Mouse (Mus musculus) liver, embryonic 16.5 days (tissue): Measurements from ENCODE around the gene Stpg3. TPM values are rescaled to one million over a fixed set of nuclear protein-coding genes. Genes with fewer than 3 reads are reported as not detected.
A peak's percentile ranks its signal among the peaks of the same experiment; 100 is the strongest.

ENCODE experiments used
- ATAC-seq: fragments of 200-750 bp; cut with Nextera tagmentation; 2 replicates; pipeline ENCODE4 v1.8.0; 2017; ENCODE audit warnings: low read depth, mild to moderate bottlenecking, moderate number of reproducible peaks, moderate library complexity
- H3K27ac ChIP-seq: fragments of 300-500 bp; sonication (generic); 2 replicates; pipeline ENCODE4 v1.5.1; 2014; ENCODE audit warnings: mild to moderate bottlenecking, low read length
- H3K27me3 ChIP-seq: fragments of 300-500 bp; sonication (generic); 2 replicates; pipeline ENCODE4 v1.6.1; 2014; ENCODE audit warnings: low read depth, low read length, mixed read lengths; ENCODE audit not compliant: control insufficient read depth, insufficient read depth
- H3K36me3 ChIP-seq: fragments of 300-500 bp; sonication (generic); 2 replicates; pipeline ENCODE4 v1.6.1; 2014; ENCODE audit warnings: mild to moderate bottlenecking; ENCODE audit not compliant: control insufficient read depth, insufficient read depth
- H3K4me1 ChIP-seq: fragments of 300-500 bp; sonication (generic); 2 replicates; pipeline ENCODE4 v1.6.1; 2014; ENCODE audit warnings: low read depth, low read length, mixed read lengths; ENCODE audit not compliant: control insufficient read depth
- H3K4me2 ChIP-seq: fragments of 300-500 bp; sonication (generic); 2 replicates; pipeline ENCODE4 v1.6.1; 2014; ENCODE audit warnings: low read depth, low read length, mixed read lengths
- H3K4me3 ChIP-seq: fragments of 300-500 bp; sonication (generic); 2 replicates; pipeline ENCODE4 v1.5.1; 2014; ENCODE audit warnings: low read depth, mild to moderate bottlenecking, low read length
- H3K9ac ChIP-seq: fragments of 300-500 bp; sonication (generic); 2 replicates; pipeline ENCODE4 v1.6.1; 2014; ENCODE audit warnings: low read depth, low read length
- H3K9me3 ChIP-seq: fragments of 300-500 bp; sonication (generic); replicated peaks from 2 replicates; pipeline ENCODE4 v1.6.1; 2016; ENCODE audit warnings: low read length; ENCODE audit not compliant: control insufficient read depth
- WGBS: fragments of 180-500 bp; shearing (Covaris S2); extraction: QIAGEN DNeasy Blood & Tissue Kit; methylation state at CpG from one replicate; pipeline ENCODE4 v1.1.7; 2014; ENCODE audit not compliant: insufficient replicate concordance; 5-methylcytosine and 5-hydroxymethylcytosine counted together
- polyA plus RNA-seq: library from polyadenylated mRNA; unstranded; fragments of >200 nt; fragmentation: Nextera tagmentation; extraction: Ambion mirVana; gene quantifications from 2 replicates; pipeline ENCODE4 v1.2.1, GENCODE M21; 2015

Gene Stpg3
- polyA plus RNA-seq, 1 experiment from 2014 or later, result not detected

DNA sequence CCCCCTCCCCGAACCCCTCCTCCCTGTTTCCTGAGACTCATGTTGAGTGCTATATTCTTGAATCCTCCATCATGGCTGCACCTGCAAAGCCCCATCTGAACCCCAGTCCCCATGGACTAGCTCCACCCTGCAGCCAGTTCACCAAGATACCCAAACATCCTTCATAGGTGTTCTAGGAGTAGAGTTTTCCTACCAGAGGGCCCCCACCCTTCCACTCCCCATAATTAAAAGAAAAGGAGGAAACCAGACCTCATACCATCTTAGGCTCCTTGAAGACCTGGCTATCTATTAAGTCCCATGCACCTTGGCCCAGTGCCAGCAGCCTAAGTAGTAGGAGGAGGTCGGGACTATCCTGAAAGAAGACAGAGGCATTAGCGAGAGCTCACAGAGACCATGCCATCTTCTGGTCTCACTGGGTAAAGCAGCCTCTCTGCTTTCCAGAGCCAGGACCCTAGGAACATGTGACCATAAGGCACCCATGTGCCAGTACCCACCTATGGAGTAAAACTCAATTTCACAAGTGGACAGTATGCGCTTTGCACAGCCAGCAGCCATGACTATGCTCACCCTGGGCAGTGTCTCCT, 10.7 kb downstream of the Stpg3 start:
- WGBS, result 62% methylated on average over 4 of the region's 4 CpGs
- H3K27ac ChIP-seq, result no peak overlapping the region
- H3K9me3 ChIP-seq, result no peaks in the 10 kb centered on the region
- H3K9ac ChIP-seq, result no peak overlapping the region
- H3K4me2 ChIP-seq, result no peak overlapping the region
- peaks cover 47% of the 10 kb centered on the region for H3K36me3 ChIP-seq
- H3K4me1 ChIP-seq, result no peaks in the 10 kb centered on the region
- ATAC-seq, result peak; percentile 48; the same call in 1 of the 2 replicates
- no peaks in the 10 kb centered on the region for H3K27me3 ChIP-seq
- H3K4me3 ChIP-seq, result no peak overlapping the region

DNA sequence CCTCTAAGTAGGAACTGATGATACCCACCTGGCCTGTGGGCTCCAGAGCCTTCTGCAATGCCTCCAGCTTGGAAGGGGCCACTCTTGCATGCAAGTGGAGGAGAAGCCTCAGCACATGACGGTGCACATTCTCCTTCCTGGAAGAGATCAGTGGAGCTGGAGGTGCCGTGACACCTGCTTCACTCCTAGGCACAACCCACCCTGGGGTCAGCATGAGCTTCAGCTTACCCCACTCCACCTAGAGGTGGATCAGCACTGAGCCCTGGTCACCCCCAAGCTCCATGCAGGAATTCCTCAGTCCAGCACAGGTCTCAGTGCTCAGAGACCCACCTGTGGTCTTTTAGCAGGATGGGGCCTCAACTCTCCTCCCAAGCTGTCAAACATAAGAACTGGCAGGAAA, 13.8 kb downstream of the Stpg3 start:
- peaks cover 40% of the 10 kb centered on the region for H3K36me3 ChIP-seq
- WGBS, result 73% methylated on average over 2 of the region's 2 CpGs
- H3K4me2 ChIP-seq, result no peak overlapping the region
- H3K4me3 ChIP-seq, result no peak overlapping the region
- no peaks in the 10 kb centered on the region for H3K27me3 ChIP-seq
- H3K27ac ChIP-seq, result no peak overlapping the region
- peaks cover 15% of the 10 kb centered on the region for H3K4me1 ChIP-seq
- no peak for ATAC-seq
- no peak overlapping the region for H3K9ac ChIP-seq
- no peaks in the 10 kb centered on the region for H3K9me3 ChIP-seq

DNA sequence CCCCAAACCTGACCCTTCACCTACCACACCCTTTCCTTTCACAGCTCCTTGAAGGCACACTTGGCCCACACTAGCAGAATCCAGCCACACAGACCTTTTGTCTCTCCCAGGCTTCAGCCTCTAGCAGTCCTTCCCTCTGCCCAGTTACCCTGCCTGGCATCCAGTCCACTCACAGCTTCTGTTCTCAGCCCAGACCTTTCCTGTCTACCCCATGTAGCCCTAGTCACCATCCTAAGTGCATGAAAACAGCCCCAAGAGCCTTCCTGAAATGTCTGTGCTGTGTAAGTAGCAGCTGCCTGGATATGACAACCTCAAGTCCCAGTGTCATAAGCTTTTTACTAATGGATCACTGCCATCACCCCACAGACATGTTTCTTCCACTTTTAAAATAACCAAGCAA, 16.5 kb downstream of the Stpg3 start:
- H3K27ac ChIP-seq, result no peak overlapping the region
- H3K4me1 ChIP-seq, result peaks cover 39% of the 10 kb centered on the region
- no peak overlapping the region for H3K4me2 ChIP-seq
- H3K9me3 ChIP-seq, result no peaks in the 10 kb centered on the region
- peaks cover 20% of the 10 kb centered on the region for H3K36me3 ChIP-seq
- H3K4me3 ChIP-seq, result no peak overlapping the region
- no peaks in the 10 kb centered on the region for H3K27me3 ChIP-seq
- H3K9ac ChIP-seq, result no peak overlapping the region
- no peak for ATAC-seq

DNA sequence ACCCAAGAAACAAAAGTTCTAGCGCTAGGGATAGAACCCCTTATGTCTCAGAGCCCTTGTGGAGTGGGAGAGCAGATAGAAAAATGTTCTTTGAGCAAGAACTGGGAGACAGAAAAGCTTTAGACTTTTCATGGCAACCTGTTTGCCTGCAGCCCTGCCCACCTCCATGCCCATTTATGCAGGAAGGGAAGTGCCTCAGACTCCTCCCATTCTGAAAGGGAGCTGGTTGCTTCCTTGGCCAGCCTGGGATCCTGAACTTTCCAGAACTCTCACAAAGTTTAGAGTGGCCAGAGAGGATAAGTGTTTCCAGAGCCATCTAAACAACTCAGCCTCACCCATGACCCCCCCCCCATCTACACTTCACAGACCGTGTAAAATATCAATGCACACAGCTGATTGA, 17.2 kb downstream of the Stpg3 start:
- Histone ChIP-seq H3K9me3 (no peaks in the 10 kb centered on the region), H3K4me2 (peak overlapping the region; percentile 71; the same call in 1 of the 2 replicates), H3K4me1 (peaks cover 40% of the 10 kb centered on the region), H3K9ac (no peak overlapping the region; the same call in 1 of the 2 replicates), H3K27ac (peak overlapping the region; percentile 79), H3K4me3 (peak overlapping the region; percentile 54; the same call in 1 of the 2 replicates), H3K27me3 (no peaks in the 10 kb centered on the region), H3K36me3 (peaks cover 13% of the 10 kb centered on the region)
- WGBS, result 15% methylated on average over 2 of the region's 2 CpGs
- ATAC-seq, result no peak

DNA sequence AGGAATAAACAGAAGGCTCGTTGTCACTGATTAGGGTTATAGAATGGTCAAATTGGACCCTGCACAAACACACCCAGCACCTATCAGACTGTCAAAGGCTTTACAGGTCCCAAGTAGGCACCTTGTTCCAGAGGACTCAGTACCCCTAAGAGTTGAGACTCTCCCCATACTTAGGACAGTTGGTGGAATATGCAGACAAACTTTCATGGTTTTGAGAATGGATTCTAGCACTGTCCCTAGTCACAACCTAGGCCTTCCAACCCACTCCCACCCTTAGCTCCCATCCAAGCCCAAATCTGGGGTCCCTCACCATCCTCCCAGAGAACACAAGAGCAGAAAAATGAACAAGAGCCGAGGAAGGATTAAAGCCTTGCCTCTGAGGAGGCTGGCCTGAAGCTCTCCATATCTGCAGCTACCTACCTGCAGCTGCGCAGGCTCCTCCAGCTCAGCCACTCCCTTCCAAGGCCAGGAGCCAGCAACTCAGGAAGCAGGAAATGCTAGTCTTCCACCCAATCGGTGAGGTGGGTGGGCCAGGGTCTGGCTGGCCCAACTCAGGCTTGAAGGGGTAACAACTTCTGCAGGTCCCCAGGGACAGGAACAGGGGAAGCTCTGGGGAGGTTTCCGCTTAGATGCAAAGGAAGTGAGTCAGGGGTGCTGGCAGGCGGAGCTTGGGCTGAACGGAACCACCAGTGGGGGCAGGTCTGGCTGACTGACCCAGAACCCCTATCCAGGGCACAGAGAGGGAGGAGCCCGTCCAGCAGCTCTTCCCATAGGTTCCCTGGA, 18.1 kb downstream of the Stpg3 start, which contains the start of gene Tor4a:
Tor4a (minus strand) TSS at position 715 of the 783 bp plus-strand sequence.
- 2% methylated on average over 8 of the region's 8 CpGs for WGBS
- Histone ChIP-seq H3K36me3 (peaks cover 12% of the 10 kb centered on the region), H3K9ac (peak within 1 kb of the TSS; percentile 61), H3K4me1 (peaks cover 40% of the 10 kb centered on the region), H3K4me2 (peak within 1 kb of the TSS; percentile 71), H3K27me3 (no peaks in the 10 kb centered on the region), H3K4me3 (peak within 1 kb of the TSS; percentile 54), H3K27ac (peak within 1 kb of the TSS; percentile 79), H3K9me3 (no peaks in the 10 kb centered on the region)
- peak; percentile 54 for ATAC-seq

DNA sequence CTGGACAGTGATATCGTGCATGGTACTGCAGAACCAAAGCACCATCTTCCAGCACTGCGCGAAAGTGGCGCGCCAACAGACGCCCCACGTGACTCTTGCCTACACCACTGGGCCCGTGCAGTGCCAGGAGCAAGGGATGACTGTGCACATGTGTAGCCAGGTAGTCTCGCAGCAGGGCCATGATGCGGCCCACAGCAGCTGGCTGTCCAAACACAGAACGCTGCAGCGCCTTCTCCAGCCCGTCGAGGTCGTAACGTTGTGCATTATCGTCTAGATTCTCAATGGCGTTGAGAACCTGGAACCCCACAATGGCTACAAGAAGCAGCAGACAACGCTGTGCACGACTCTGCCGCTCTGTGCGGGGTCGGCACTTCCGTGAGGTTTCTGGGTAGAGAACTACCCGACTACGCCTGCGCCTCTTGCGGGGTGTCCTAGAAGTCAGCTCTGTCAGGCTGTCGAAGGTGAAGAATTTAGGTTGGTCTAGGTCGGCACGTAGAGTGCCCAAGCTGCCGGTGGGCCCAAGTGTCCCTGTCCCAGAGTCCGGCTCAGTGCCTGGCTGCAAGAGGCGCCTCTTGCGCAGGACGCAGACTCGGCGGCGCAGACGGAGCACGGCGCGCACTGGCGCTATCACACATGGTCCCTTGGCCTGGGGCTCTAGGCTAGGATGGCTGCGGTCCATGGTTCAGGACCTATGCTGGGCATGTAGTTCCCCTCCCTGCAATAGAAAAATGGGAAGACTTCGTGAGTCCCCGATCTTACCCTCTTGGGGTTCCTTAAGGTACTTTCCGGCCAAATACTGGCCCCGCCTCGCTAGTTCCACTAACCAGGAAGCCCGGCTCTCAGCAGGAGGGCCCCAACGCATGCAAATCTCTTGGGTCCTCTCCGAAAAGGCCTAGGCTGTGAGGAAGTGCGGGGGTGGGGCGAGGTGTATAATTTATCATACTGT, 19.0 kb downstream of the Stpg3 start:
- ATAC-seq, result peak; percentile 57
- peak overlapping the region; percentile 79 for H3K27ac ChIP-seq
- H3K9ac ChIP-seq, result peak overlapping the region; percentile 61
- WGBS, result 7% methylated on average over 55 of the region's 55 CpGs
- H3K36me3 ChIP-seq, result peaks cover 6% of the 10 kb centered on the region
- no peaks in the 10 kb centered on the region for H3K9me3 ChIP-seq
- H3K4me1 ChIP-seq, result peaks cover 40% of the 10 kb centered on the region
- peak overlapping the region; percentile 54 for H3K4me3 ChIP-seq
- H3K27me3 ChIP-seq, result no peaks in the 10 kb centered on the region
- peak overlapping the region; percentile 71 for H3K4me2 ChIP-seq

DNA sequence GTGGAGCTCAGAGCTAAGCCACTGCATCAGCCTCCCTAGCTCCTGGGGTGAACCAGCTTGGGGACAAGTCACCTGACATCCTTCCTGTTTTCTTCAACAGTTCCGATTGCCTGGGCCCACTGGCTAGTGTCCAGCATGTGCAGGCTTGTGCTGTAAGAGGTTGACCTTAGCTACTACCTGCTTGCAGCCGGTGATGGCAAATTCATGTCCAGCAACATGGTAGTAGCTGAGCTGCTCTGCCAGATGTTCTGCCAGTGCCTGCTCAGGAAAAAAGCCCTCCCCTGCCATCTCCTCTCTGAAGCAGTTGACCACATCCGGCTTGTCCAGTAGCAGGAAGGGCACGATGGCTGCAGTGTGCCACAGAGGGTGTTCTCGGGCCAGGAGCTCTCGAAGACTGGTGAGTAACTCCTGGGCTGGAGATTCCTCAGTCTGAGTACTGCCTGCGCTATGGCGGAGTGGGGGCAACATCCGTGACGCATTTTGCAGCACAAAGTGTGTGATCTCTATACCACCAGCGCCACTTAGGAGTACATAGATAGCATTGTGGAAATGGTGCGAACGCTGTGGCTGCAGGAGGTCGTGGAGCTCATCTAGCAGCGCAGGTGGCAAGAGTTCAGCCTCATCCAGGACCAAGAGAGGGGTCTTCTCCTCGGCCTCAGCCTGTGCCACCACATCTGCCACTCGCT, 19.8 kb downstream of the Stpg3 start:
- peak overlapping the region; percentile 52 for H3K27ac ChIP-seq
- H3K9ac ChIP-seq, result peak overlapping the region; percentile 61; the same call in 1 of the 2 replicates
- ATAC-seq, result no peak
- H3K27me3 ChIP-seq, result no peaks in the 10 kb centered on the region
- peaks cover 2% of the 10 kb centered on the region; the same call in 1 of the 2 replicates for H3K36me3 ChIP-seq
- H3K4me1 ChIP-seq, result peaks cover 40% of the 10 kb centered on the region
- 35% methylated on average over 17 of the region's 17 CpGs for WGBS
- H3K4me2 ChIP-seq, result peak overlapping the region; percentile 71
- no peaks in the 10 kb centered on the region for H3K9me3 ChIP-seq
- peak overlapping the region; percentile 54 for H3K4me3 ChIP-seq

DNA sequence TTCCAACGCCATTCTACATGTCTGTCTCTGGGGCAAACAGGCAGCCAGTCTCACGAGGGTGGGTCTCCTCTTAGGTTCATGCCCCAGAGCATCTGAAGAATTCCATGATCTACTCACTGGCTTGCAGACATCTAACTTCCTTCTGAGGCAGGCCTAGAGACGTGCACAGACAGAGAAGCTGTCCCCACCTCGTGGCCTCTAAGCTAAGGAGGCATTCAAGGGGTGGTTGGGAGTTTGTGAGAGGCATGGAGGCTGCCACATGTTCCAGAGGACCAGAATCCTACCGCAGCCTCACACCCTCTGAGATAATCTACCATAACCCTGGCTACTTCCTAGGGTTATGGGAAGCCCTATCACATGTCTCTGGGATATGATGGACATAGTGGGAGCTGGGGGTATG, 20.4 kb downstream of the Stpg3 start:
- Histone ChIP-seq H3K27me3 (no peaks in the 10 kb centered on the region), H3K4me1 (peaks cover 40% of the 10 kb centered on the region), H3K27ac (peak overlapping the region; percentile 52), H3K9ac (no peak overlapping the region), H3K4me2 (peak overlapping the region; percentile 71; the same call in 1 of the 2 replicates), H3K36me3 (peaks cover 2% of the 10 kb centered on the region; the same call in 1 of the 2 replicates), H3K9me3 (no peaks in the 10 kb centered on the region), H3K4me3 (0 out of 2 replicates have a peak overlapping the region, but pooled peaks have one; percentile 5)
- no peak for ATAC-seq
- WGBS, result 27% methylated on average over 5 of the region's 5 CpGs
